Mouse (Mus musculus): Measurements from ENCODE around the gene Tmem86a. TPM values are rescaled to one million over a fixed set of nuclear protein-coding genes. Genes with fewer than 3 reads are reported as not detected.

Tmem86a gene
- total and polyA plus RNA-seq, 3 experiments, result 0.30 to 2.0 (median 0.82) TPM

- Histone ChIP-seq H3K9ac (ENCODE audit: insufficient read depth, low read depth) (no peak overlapping the region), H3K27ac (ENCODE audit: insufficient read depth, low read depth) (no peak overlapping the region), H3K79me2 (replicated peaks; ENCODE audit: control insufficient read depth, extremely low read depth, insufficient read depth, poor library complexity, severe bottlenecking) (no peaks in the 10 kb centered on the region), H3K9me3 (replicated peaks; ENCODE audit: low read length) (no peaks in the 10 kb centered on the region), H3K4me1 (ENCODE audit: control insufficient read depth in 1 of 2, insufficient read depth in 2 of 2) (peaks cover 5 to 57% of the 10 kb centered on the region in 2 experiments; a peak in 3 of 4 replicates), H3K36me3 (replicated peaks in 1 of 2; ENCODE audit: control insufficient read depth in 1 of 2, insufficient read depth in 1 of 2, low read length in 1 of 2) (no peaks in the 10 kb centered on the region), H3K4me3 (replicated peaks in 1 of 3; ENCODE audit: low read depth in 2 of 3, low read length in 2 of 3, poor library complexity in 1 of 3) (no peak overlapping the region), H3K4me2 (ENCODE audit: insufficient read depth, low read depth, poor library complexity, severe bottlenecking) (no peak overlapping the region), H3K27me3 (replicated peaks) (no peaks in the 10 kb centered on the region)
- TF ChIP-seq CTCF (conservative IDR thresholded peaks at IDR 0.05 in 1 of 2, IDR thresholded peaks at IDR 0.05 in 1 of 2; ENCODE audit: low read depth in 2 of 2, low read length in 2 of 2), result peak in 1 of 2 experiments; percentile 49; a peak in 2 of 4 replicates
- TF ChIP-seq ZC3H11A (IDR thresholded peaks at IDR 0.05; ENCODE audit: low read depth, low read length), result no peak
- peak; percentile 49 for TF ChIP-seq SMC3 (IDR thresholded peaks at IDR 0.05; ENCODE audit: low read depth, low read length)
- peak; percentile 15 for TF ChIP-seq RAD21 (IDR thresholded peaks at IDR 0.05; ENCODE audit: low read depth, low read length)
- DNase-seq (ENCODE audit: extremely low read depth), result peak; percentile 61
- in situ Hi-C loops (cut with MboI; ENCODE audit: low pct_ligation_motif_present, low pct_unique_long_range_greater_than_20kb, low sequenced_read_pairs) (no loop called here), dilution Hi-C loops (cut with MboI; ENCODE audit: extremely low pct_ligation_motif_present, extremely low pct_unique_long_range_greater_than_20kb, low sequenced_read_pairs) (no loop called here)
Observed at GRCm38 (mm10) chr7:47098044-47098443, 47.6 kb downstream of the Tmem86a start.

- no peaks in the 10 kb centered on the region for H3K27me3 ChIP-seq (replicated peaks)
- H3K4me2 ChIP-seq (ENCODE audit: insufficient read depth, low read depth, poor library complexity, severe bottlenecking), result no peak overlapping the region
- H3K4me3 ChIP-seq (replicated peaks in 1 of 3; ENCODE audit: low read depth in 2 of 3, low read length in 2 of 3, poor library complexity in 1 of 3), result no peak overlapping the region
- H3K79me2 ChIP-seq (replicated peaks; ENCODE audit: control insufficient read depth, extremely low read depth, insufficient read depth, poor library complexity, severe bottlenecking), result no peaks in the 10 kb centered on the region
- H3K27ac ChIP-seq (ENCODE audit: insufficient read depth, low read depth), result no peak overlapping the region
- dilution Hi-C loops (cut with MboI; ENCODE audit: extremely low pct_ligation_motif_present, extremely low pct_unique_long_range_greater_than_20kb, low sequenced_read_pairs) (no loop called here), in situ Hi-C loops (cut with MboI; ENCODE audit: low pct_ligation_motif_present, low pct_unique_long_range_greater_than_20kb, low sequenced_read_pairs) (no loop called here)
- TF ChIP-seq MXI1 (IDR thresholded peaks at IDR 0.05; ENCODE audit: low read depth, low read length) (no peak), RCOR1 (conservative IDR thresholded peaks at IDR 0.05; ENCODE audit: low read depth, low read length) (no peak), MYC (IDR thresholded peaks at IDR 0.05; ENCODE audit: low read depth, low read length) (no peak), IRF4 (IDR thresholded peaks at IDR 0.05; ENCODE audit: low read depth, low read length) (no peak), ZNF384 (IDR thresholded peaks at IDR 0.05; ENCODE audit: low read depth, low read length) (no peak), HCFC1 (IDR thresholded peaks at IDR 0.05; ENCODE audit: low read depth, low read length) (no peak), CHD2 (IDR thresholded peaks at IDR 0.05; ENCODE audit: low read length) (no peak), CHD1 (IDR thresholded peaks at IDR 0.05; ENCODE audit: low read depth, low read length) (no peak), ZKSCAN1 (IDR thresholded peaks at IDR 0.05; ENCODE audit: borderline replicate concordance, low read depth, low read length) (no peak), E2F4 (IDR thresholded peaks at IDR 0.05; ENCODE audit: insufficient replicate concordance, low read depth, low read length) (no peak), USF2 (conservative IDR thresholded peaks at IDR 0.05; ENCODE audit: low read depth, low read length) (no peak), EP300 (IDR thresholded peaks at IDR 0.05; ENCODE audit: low read length) (no peak), GABPA (IDR thresholded peaks at IDR 0.05; ENCODE audit: insufficient replicate concordance, low read depth, low read length) (no peak), MEF2A (IDR thresholded peaks at IDR 0.05; ENCODE audit: borderline replicate concordance, low read depth, low read length) (no peak), ZC3H11A (IDR thresholded peaks at IDR 0.05; ENCODE audit: low read depth, low read length) (no peak), PAX5 (IDR thresholded peaks at IDR 0.05; ENCODE audit: low read length) (no peak), POLR2AphosphoS2 (IDR thresholded peaks at IDR 0.05; ENCODE audit: low read depth, low read length) (no peak), MAFK (IDR thresholded peaks at IDR 0.05; ENCODE audit: insufficient replicate concordance, low read length) (no peak), ZMIZ1 (IDR thresholded peaks at IDR 0.05; ENCODE audit: low read depth, low read length) (no peak), SMC3 (IDR thresholded peaks at IDR 0.05; ENCODE audit: low read depth, low read length) (no peak)
- H3K9me3 ChIP-seq (replicated peaks; ENCODE audit: low read length), result no peaks in the 10 kb centered on the region
- H3K9ac ChIP-seq (ENCODE audit: insufficient read depth, low read depth), result no peak overlapping the region
- DNase-seq (ENCODE audit: extremely low read depth), result no peak
- H3K36me3 ChIP-seq (replicated peaks in 1 of 2; ENCODE audit: control insufficient read depth in 1 of 2, insufficient read depth in 1 of 2, low read length in 1 of 2), result no peaks in the 10 kb centered on the region
- peaks cover 5 to 64% of the 10 kb centered on the region in 2 experiments; a peak in 3 of 4 replicates for H3K4me1 ChIP-seq (ENCODE audit: control insufficient read depth in 1 of 2, insufficient read depth in 2 of 2)
Observed at GRCm38 (mm10) chr7:47099306-47099705, 48.9 kb downstream of the Tmem86a start.

Measured in CH12.LX (cell line).